Mouse (Mus musculus) induced T-regulatory cell, adult 2 months (primary cell): ENCODE measurements at regions not wholly inside any gene's neighbourhood (a gene's known extent, or its start where the extent isn't known, plus 50 kb on each side); places are given as distances from the start of the nearest gene placed in this dataset.
A peak's percentile ranks its signal among the peaks of the same experiment; 100 is the strongest.

Experiments
- DNase-seq: peaks from one replicate; pipeline ENCODE4 v3.0.0-alpha.2; 2012; ENCODE audit warnings: low read depth

DNA sequence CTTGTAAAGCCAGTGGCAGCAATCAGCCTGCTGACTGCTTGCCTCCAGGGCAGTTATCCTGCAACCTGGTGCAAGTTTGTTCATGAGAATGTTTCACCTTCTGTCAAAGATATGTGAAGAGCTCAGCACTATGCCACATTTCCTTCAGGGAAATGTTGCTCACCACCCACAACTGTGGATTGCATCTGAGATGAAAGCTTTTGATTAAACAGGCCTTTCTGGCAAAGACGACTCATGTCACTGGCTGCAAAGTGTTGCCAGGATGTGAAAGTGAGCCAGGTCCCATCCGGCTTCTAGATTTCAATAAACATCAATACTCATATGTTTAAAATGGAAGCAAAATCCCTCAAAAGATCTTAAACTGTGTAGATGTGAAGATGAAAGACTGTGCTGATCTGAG is 2121.0 kb downstream of the Gm37988 start:
- DNase-seq, result no peak

DNA sequence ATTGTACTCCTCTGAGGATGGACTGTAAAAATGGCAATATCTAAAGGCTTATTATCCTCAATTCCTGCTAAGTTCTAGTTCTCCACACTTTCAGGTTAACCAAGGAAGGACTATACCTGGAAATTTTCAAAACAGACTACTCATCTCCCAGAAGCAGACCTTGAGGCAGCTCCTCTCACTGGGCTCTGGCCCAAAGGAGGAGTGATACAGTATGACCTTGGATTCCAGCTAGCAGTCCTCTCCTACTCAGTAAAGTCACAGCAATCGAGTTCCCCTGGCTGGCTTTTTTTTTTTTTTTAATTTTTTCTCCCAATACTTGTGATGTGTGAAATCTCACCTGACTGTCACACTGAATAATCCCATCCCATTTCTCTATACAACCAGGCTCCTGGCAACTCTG is 2124.2 kb downstream of the Gm37988 start:
- no peak for DNase-seq

DNA sequence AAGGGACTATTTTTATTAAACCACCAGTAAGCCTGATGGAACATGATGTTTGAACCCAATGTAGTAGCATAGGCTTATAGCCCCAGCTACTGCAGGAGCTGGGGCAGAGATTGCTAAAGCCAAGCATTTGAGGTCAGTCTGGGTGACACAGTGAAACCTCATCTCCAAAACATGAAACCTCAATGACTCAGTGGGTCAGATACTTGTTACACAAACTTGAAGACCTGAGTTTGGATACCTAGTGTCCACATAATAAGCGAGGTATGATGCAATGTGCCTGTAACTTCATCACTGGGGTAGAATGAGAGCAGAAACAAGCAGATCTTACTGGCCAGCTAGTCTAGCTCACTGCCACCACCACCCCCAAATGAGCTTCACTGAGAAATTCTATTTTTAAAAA is 2162.1 kb downstream of the Gm37988 start:
- no peak for DNase-seq

DNA sequence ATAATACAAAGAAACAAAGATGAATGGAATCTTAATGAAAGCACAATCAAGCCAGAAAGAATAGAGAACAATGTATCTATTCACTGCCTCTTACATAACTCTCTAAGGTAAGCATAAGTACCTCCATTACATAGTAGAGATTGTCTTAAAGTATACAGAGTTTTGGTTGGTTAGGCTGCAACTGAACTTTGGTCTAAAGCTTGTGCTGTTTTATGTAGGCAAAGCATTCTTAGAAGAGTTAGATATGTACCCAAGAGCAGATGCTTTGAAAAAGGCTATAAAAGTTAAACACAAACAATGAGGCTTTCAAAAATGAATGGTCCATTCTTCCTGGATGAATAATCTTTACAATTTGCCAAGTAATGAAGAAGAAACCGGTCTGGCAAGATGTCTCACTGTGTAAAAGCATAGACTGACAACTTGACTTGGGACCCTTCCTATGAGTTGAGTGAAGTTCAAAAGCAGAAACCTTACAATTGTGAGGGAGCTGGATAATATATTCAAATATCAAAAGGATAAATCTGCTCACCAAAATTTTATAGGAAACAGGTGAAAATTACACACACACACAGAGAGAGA is 2166.1 kb downstream of the Gm37988 start:
- DNase-seq, result no peak

DNA sequence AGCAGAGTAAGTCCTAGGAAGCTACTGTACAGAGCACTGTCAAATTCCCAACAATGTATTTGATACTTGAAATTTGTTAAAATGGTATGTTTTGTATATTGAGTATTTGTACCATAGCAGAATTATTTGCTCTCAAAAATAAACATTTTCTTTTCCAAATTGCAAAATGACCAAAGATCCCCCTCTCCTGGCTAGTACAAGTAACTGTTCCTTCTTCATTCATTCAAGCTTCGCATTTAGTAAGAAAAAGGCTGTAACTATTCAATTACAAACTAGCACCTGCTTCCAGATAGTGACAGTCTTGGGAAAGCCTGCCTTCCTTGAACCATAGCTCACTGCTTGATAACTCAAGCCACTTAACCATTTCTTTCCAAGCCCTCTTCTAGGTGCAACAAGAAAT is 2171.9 kb downstream of the Gm37988 start:
- no peak for DNase-seq

DNA sequence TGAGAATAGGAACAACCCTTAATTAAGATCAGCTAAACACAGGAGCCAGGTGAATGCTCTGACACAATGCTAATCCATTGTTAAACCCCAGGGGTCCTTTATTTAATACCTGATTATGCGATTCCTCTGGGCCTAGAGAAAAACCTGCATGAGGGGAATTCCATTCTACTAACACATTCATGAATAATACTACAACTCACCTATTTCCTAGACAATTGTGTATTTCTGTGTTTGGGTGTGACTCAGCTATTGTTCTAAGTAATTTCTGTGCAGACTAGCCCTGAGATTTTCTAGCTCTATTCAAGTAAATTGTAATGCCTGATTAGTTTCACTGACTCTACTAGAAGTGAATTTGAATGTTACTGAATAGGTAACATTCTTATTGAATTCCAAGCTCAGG is 2176.5 kb downstream of the Gm37988 start:
- no peak for DNase-seq

DNA sequence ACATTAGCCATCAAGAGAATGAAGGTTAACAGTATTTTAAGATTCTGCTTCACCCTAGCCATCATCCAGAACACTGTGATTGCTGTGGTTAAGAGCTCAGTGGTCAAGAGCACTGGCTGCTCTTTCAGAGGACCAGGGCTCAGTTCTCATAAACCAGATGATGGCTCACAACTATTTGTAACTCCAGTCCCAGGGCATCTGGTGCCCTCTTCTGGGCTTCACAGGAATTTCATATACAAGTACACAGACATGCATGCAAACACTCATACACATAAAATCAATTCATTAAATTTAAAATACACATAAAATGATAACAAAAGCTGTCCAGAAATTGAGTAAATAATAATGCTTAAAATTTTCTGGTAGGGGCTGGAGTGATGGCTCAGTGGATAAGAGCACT is 2189.9 kb downstream of the Gm37988 start:
- peak; percentile 2 for DNase-seq

DNA sequence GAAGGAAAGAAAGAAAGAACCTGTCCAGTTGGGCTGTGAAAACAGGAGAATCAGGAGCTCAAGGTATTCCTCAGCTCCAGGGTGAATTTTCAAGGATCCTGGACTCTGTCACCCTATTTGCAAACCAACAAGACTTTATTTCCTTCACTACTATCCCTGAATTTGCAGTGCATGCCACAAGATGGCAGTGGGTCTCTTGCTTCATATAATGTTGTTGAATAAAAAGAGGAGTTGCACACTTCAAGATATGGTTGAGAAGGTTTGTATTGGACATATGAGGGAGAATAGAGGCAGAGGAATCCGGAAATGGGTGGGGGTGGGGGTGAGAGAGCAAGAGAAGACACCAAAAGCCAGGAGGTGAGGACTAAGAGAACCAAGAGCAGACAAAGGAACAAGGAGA is 2202.5 kb downstream of the Gm37988 start:
- DNase-seq, result peak; percentile 12
